Mouse (Mus musculus) T-helper 17 cell (primary cell): Measurements from ENCODE around the gene Rap1b.

ENCODE experiments used
- in situ Hi-C, 2 experiments: fragments of 300-600 bp; cut with MboI, MseI; formaldehyde crosslinking; loops; 1 replicate in 1 of 2; 2 replicates in 1 of 2; pipeline ENCODE4 v1.15.1; 2025; ENCODE audit warnings: high pct_unique_total_duplicates in 2 of 2

The Rap1b gene

DNA sequence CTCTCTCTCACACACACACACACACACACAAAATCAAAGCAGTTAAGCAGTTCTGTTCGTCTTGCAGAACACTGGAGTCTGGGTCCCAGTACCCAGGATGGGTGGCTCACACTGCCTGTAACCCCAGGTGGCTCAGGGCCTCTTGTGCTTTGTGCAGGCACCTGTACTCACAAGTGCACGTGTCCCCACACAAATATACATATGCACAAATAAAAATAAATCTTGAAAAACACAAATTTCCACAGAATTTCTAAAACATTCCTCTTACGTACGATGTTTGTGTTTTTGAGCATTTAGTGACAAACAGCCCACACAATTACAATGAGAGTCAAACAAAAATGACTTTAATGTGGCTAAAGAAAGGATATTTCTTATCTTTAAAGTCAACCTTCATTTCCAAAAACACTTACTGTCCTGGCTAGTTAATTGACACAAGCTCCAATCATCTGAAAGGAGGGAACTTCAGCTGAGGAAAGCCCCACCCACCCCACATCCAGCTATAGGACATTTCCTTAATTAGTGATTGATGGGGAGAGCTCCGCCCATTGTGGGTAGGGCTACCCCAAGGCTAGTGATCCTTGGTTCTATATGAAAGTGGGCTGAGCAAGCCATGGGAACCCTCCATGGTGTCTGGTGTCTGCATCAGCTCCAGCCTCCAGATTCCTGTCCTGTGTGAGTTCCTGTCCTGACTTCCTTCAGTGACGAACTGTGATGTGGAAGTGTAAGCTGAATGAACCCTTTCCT lies 70.3 kb downstream of the Rap1b start:
- in situ Hi-C loops, result no loop called here

DNA sequence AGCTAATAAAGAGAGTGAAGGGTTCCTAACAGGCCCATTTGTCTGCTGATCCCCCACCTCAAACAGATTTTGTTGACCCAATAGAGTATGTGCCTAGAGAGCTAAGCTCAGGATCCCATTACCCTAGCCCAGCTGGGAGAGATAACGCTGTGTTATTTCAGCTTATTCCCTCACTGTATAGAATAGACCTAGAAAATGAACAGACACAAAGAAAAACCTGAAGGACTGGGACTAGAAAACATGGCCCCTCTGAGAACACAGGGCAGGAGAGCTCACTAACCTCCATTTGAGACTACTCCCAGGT lies 71.1 kb downstream of the Rap1b start:
- in situ Hi-C loops, result no loop called here

DNA sequence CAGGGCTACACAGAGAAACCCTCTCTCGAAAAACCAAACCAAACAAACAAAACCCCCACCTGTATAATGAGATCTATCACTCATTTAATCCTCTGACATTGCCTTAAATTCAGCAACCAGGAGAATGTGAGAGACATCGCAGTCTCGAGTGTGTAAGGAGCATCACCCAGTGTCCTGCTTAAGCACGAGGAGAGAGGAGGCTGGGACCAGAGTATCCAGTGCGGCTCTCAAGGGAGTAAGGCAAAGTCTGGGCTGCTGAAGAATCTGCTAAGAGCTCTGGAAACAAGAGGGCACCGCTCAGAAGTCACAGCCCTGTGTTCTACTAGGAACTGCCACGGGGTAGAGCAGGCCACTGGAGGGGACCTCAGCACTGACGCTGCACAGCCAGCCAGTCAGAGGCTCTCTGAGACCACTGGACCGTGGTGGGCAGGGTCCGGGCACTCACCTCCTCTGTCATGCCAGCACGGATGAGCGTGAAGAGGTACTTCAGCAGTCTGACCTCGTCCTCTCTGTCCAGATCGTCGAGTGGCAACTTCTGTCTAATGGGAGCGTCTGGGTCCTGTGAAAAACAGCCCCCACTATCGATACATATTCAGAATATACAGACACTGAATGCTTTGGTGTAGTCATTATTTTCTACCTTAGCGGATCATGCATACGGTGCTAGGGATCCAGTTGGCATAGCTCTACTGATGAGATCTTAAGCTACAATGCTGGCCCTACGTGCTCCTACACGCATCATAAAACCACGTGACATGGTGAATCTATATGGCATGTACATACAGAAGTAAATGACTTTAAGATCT lies 71.6 kb downstream of the Rap1b start:
- in situ Hi-C loops, result no loop called here

DNA sequence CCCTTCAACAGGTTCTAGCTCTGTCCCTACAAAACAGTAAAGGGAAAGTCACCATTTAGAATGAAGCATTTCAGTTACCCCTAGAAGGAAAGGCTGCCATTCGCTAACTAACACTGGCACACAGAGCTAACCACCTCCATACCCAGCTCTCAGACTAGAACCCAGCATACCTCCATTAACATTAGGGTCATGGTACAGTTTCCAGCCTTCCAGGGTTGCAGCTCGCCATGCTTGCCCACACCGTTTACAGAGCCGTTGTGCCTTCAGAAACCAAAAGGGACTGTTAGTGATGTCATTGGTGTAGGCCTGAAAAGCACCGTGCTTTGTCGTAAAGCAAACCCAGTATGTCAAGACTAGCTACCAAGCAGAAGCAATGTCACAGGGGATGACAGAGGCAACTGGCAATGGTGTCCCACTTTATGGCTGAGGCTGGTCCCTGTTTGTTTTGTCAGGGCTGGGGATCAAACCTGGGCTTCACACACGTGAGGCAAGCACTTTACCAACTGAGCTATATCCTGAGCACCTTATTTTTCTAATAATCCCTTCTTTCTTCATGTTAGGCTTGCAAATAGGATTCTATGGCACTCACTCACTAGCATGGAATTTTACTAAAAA lies 72.6 kb downstream of the Rap1b start:
- in situ Hi-C loops, result no loop called here

DNA sequence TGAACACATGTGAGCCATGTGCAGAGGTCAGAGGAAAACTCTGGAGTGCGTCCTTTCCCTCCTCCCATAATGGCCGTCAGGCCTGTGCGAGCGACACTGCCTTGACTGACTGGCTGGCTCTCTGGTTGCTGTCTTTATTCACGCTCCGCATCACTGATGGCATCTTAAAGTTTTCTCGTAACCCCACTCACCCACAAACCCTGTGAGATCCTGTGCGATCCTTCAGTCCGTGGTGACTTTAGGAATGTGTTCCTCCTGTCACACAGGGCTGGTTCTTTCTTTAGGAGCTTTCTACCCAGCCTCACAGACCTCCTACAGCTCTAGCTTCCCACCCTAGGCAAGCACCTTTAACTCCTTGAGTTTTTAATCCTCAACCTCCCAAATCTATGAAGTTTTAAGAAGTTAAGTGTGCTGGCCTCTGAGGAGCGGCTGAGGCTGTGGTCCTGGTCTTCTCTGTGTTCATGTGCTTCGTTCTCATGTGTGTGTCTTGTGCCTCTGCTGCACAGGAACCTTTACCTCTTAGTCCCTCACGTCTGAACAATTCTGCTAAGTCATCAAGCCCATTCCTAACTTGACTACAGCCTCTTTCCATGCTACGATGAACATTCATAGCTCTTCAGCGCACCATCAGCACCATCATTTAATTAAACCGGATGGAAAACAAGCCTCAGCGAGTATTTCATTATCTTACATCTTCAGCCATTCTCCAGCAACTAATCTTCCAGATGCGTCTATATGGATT lies 73.3 kb downstream of the Rap1b start:
- in situ Hi-C loops, result no loop called here

DNA sequence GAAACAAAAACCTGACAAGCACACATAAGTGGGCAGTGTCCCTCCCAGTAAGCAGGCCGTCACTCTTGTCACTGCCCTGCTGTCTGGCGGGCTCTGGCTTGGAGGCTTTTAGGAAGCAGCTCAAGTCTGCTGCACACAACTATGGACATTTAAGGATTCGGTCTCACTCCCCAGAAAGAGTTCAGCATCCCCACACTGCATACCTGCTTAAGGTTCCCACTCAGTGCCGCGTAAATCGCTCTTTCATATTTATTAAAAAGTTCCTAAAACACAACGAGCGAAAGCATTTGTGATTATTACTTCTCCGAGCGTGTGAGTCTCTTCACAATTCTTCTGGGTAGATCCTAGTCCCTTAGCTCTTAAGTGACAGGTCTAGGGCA lies 74.7 kb downstream of the Rap1b start:
- in situ Hi-C loops, result no loop called here

DNA sequence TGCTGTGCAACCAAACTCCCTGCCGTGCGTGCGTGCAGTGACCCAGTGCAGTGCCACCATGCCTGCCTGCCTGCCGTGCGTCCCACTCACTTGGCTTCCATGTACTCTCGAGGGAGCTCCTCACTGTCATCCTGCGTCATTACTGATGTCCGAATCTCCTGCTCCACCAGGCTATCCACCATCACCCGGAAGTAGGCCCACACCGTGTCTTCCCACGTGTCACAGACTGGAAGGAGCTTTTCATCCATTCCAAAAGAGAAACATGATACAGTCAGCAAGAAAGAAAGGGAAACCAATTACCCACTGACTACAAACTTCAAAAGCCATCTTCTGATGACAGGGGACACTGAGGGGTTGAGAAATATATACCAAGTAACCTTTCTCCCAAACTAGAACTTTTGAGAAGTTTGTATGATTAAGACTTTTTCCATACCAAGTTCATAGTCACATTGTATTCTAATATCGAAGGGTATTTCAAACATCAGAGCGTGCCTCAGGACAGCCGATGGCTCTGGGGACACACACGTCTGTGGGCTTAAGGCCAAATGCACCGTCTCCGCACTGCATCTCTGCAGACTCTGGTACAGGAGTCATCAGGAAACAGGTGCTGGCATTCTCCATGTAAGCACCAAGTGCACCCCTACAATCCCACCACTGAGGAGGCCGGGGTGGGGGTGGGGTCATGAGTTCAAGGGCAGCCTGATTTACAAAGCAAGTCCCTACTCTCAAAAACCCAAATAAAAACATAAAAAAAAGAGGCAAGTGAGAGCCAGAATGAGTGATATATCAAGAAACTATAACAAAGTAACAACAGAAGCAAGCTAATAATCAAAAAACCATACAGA lies 75.3 kb downstream of the Rap1b start:
- in situ Hi-C loops, result no loop called here

DNA sequence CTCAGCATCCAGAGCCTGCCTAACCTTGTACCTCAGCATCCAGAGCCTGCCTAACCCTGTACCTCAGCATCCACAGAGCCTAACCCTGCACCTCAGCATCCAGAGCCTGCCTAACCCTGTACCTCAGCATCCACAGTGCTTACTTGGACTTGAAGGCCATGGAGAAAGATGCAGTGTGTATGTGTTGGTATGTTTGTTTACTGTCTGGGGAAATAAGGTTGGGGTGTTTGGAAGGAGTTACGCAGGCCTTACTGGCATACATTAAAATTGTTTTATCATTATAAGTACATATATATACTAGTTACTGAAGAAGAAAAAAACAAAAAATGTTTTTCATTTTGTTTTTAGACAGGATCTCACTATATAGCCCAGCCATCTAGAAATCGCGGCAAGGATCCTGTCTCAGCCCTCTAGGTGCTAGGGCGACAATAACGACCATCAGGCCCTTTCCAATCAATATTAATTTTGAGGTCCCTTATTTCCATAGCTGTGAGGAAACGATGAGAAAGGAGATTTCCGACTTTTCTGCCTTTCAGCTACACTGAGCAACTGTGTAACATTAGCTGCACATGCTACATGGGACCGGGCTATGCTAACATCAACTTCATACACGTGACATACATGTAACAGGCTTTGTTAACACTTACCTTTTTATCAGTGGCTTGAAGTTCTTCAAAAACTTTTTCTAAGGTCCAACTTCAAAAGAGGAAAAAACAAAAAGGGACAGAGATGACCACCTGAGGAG lies 76.1 kb downstream of the Rap1b start:
- in situ Hi-C loops, result no loop called here

DNA sequence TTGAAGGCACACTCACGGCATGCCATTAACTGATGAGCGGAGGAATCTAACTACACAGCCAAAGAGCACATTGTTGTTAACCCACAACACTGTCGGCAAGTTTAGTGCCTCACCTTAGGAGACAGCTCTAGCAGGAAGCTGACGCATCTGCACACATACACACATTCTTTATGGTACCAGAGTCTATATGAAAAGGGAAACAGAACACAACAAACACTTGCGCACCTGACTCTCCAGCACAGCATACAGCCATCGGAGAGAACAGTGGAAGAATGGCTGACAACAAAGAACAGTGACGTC lies 77.7 kb downstream of the Rap1b start:
- in situ Hi-C loops, result no loop called here

DNA sequence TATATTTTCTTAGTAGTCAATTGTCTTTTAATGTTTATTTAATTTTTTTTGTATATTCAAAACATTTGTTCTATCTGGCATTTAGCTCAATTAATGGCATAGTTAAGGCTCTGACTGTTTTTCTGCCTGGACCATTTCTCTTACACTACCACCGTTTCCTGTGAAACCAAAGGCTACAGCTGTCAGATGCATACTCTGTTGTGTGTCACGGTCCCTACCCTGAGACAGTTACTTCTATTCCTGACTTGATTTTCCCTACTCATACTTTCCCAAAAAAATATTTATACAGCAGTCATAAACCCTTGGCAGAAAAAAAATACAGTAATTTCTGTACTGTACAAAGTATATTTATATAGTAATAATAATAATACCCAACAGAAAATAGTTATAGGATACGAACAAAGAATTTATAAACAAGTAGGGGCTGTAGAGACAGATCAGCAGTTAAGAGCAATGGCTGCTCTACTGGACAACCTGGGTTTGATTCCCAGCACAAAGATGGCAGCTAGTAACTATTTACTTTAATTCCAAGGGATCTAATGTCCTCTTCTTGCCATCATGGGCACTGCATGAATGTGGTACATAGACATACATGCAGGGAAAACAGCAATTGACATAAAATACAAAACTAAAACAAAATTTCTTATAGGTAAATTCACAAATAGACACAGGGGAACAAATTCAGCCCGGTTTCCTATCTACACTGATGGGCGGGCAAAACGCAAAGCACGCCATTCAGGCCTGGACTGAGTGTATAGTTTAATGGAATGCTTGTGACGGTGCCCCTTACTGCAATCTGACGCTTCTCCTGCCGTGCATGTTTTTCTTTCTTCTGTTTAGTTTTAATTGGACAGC lies 78.3 kb downstream of the Rap1b start:
- in situ Hi-C loops, result no loop called here

DNA sequence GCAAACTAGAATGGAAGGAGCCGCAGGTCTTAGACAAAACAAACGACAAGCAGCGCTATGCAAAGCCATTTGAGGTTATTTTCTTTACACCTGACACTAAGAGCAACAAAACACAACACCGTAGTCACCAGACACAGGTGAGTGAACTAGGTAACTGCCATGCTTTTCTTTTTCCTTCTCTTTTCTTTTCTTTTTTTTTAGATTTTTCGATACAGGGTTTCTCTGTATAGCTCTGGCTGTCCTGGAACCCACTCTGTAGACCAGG lies 79.0 kb downstream of the Rap1b start:
- in situ Hi-C loops, result no loop called here

DNA sequence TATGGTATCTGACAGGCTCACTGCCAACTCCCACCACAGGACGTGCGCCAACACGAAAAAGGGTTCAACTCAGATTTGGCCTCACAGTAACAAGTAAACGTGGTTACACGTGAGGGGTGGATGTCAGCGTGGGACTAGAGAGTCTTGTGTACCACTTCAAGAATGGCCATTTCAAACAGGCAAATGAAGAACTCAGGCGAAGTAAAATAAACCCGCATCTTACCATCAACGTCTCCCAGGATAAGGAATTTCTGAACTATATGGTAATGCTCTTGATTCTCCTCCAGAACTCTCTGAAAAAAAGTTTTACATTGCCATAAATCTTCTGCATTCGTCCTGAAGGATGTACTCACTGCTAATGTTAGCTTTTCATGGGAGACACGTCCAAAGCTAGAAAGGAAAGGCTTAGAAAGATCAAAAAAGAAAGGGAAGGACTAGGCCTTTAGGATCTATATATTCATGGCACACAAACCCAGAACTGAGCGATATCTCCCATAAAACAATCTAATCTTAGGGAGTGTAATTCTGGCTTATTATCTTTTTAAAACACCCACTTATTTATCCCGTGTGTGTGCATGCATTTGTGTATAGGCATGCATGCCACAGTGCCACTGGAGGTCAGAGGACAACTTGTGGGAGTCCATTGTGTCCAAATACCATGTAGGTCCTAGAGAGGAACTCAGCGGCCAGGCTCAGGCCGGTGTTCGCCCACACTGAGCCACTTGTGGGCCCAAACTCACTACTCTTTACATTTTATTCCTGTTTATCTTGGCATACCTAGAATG lies 79.5 kb downstream of the Rap1b start:
- in situ Hi-C loops, result no loop called here

DNA sequence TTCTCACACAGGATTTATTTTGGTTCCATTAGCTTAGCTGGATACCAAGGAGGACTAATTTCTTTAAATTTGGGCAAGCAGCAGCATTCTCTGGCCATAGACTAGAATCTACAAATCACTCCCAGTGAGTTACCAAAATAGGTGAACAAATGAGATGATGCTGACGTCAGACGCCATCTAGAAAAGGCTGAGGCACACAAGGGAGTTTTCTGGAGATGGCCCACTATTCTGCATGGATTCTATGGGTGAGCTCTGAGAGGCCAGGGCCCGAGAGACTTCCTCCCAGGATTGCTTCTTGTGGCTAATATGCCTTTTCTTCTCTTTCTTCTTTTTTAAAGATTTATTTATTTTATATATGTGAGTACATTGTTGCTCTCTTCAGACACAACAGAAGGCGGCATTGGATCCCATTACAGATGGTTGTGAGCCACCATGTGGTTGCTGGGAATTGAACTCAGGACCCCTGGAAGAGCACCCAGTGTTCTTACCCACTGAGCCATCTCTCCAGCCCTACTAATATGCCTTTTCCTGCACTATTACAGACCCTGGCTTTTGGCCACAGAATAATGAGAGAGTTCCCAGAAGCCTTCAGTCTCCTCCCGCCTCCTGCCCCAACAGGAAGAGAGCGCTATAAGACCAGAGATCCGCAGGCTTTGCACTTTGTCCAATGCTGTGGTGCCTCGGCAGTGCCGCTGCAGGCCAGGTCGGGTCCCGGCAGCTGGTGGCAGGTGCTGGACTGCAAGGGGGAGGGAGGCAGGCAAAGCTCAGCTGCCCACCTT lies 80.5 kb downstream of the Rap1b start:
- in situ Hi-C loops, result no loop called here

DNA sequence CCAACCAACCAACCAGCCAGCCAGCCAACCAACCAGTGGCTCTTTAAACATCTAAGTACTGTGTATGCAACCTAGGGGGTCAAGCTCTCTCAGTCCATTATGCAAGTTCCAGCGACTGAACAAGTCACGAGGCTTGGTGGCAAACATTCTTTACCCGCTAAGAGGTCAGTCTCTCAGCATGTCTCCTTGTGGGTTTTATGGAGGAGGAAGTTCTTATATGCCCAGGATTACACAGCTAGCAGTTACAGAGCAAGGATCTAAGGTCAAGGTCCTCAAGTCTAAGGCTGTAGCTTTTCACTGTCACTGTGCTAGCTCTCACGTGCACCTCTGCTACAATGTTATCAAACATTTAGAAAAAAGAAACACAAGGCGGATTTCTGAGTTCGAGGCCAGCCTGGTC lies 81.2 kb downstream of the Rap1b start:
- in situ Hi-C loops, result no loop called here
